Mouse (Mus musculus): Measurements from ENCODE around the gene Rtn1. TPM values are rescaled to one million over a fixed set of nuclear protein-coding genes. Genes with fewer than 3 reads are reported as not detected.

The Rtn1 gene
- polyA plus RNA-seq, 1 experiment from 2014 or later = 74.5 TPM

DNA sequence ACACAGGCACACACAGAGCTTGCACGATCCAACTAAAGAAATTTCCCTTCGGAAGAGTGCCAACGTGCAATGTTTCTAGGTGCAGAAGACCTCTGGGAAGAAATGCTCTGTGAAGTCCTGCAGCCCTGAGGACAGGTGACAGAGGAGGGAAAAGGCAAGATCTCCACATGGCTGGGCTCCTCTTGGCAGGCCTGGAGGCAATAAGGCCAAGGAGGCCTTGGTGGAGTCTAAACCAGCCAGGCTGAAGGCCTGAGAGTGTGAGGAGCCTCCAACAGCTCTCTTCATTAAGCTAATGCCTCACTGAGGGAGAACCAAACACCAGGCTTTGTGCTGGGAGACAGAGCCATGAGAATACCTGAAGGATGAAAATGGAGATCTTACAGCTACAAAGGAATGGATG lies 183.5 kb downstream of the Rtn1 start:
- no peak overlapping the region for H3K27ac ChIP-seq
- no peak overlapping the region for H3K4me2 ChIP-seq (replicated peaks)
- H3K4me1 ChIP-seq (replicated peaks) = no peaks in the 10 kb centered on the region
- H3K9ac ChIP-seq = no peak overlapping the region
- no peak for ATAC-seq
- no peaks in the 10 kb centered on the region for H3K36me3 ChIP-seq
- WGBS = 91% methylated on average over 3 of the region's 3 CpGs
- H3K27me3 ChIP-seq (replicated peaks) = no peaks in the 10 kb centered on the region
- no peaks in the 10 kb centered on the region for H3K9me3 ChIP-seq
- H3K4me3 ChIP-seq (replicated peaks) = no peak overlapping the region

DNA sequence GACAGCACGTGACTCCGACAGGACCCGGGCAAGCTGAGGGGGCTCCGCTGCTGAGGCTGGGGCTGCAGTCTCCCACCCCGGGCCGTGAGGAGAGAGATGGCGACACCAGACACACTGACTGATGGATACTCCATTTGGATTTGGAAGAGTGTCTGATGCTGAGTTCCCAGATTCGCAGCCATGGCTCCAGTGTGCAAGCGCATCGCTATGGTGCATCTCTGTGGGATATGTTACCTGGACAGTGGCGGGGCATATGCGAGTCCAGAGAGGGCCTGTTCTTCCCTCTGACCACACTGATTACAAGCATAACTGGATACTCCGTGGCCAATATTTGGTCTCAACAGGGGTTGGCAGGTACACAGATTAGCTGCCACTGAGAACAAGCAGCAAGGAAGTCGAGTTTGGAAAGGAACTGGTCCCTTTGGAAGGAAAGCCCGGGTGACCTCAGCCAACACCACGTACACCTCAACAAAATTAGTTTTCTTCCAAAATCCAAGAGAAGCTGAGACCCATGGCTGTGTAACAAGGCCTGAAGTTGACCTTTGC lies 185.2 kb downstream of the Rtn1 start:
- Histone ChIP-seq H3K36me3 (no peaks in the 10 kb centered on the region), H3K9ac (no peak overlapping the region), H3K27ac (no peak overlapping the region), H3K27me3 (replicated peaks) (no peaks in the 10 kb centered on the region), H3K9me3 (no peaks in the 10 kb centered on the region), H3K4me2 (replicated peaks) (no peak overlapping the region), H3K4me3 (replicated peaks) (no peak overlapping the region), H3K4me1 (replicated peaks) (no peaks in the 10 kb centered on the region)
- ATAC-seq = no peak
- WGBS = 91% methylated on average over 16 of the region's 16 CpGs

DNA sequence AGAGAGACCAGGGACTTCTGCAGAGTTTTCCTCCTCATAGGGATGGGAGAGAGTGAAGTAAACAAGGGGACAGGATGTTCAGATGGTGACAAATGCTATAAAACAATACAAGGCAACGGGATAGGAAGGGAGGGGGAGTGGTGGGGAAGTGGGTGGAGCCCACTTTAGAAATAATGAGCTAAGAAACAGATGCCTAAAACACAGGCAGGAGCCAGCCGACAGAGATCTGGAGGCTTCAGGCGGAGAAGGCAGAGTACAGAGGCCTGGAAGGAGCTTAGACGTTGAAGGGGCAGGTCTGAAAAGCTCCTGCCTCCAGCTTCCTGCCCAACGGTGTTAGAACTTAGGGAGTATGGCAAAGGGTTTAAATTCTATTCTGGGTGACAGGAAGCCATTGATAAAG lies 195.3 kb downstream of the Rtn1 start:
- H3K4me2 ChIP-seq (replicated peaks) = no peak overlapping the region
- no peaks in the 10 kb centered on the region for H3K9me3 ChIP-seq
- no peak for ATAC-seq
- WGBS = 39% methylated on average over 5 of the region's 5 CpGs
- no peak overlapping the region for H3K27ac ChIP-seq
- H3K4me1 ChIP-seq (replicated peaks) = no peaks in the 10 kb centered on the region
- H3K36me3 ChIP-seq = no peaks in the 10 kb centered on the region
- no peaks in the 10 kb centered on the region for H3K27me3 ChIP-seq (replicated peaks)
- no peak overlapping the region for H3K4me3 ChIP-seq (replicated peaks)
- H3K9ac ChIP-seq = no peak overlapping the region

DNA sequence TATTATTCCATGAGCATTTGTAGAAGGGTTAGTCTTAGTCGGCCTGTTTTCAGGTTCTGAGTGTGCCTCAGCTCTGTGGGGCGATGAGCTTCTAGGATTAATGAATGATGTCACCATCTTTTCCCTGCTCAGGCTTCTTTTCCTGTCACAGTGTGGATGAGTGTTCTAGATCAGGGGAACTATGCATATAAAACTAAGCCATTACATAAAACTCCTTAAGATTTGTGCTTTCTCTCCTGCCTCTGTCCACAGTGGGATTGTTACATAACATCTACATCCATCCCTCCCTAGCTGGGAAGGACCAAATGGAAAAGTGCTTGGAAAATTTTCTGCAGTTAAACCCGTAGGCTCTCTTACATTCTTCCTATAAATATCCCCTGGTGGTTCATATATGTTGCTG lies 208.0 kb downstream of the Rtn1 start:
- WGBS = 92% methylated on average over 3 of the region's 3 CpGs
- no peaks in the 10 kb centered on the region for H3K36me3 ChIP-seq
- H3K27ac ChIP-seq = no peak overlapping the region
- H3K9ac ChIP-seq = no peak overlapping the region
- no peak for ATAC-seq
- no peaks in the 10 kb centered on the region for H3K9me3 ChIP-seq
- H3K4me2 ChIP-seq (replicated peaks) = no peak overlapping the region
- H3K27me3 ChIP-seq (replicated peaks) = no peaks in the 10 kb centered on the region
- H3K4me1 ChIP-seq (replicated peaks) = no peaks in the 10 kb centered on the region
- no peak overlapping the region for H3K4me3 ChIP-seq (replicated peaks)

DNA sequence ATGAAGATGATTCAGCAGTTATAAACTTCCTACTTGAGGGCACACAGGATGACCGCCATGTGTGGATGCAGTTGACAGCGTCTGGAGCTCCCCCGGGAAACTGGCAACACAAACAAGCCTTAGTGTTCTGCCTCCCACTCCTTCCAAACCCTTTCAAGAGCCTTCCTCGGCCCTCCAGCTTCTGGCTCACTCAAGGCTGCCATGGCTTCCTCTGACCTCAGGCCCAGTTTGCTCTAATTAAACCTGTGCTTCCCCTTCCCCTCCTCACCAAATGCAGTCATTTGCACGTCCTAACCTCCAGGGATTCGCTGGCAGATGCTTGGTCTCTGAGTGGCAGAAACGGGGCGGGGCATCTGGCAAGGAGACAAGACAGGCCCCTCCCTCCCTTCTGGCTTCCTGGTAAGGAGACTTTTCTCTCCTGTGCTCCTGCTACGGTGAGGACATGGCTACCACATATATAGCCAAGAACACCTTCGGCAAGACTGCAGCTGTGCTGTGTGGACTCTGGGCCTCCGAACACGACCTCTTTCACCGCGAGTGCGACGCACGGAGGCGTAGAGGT lies 210.8 kb downstream of the Rtn1 start:
- Histone ChIP-seq H3K9me3 (no peaks in the 10 kb centered on the region), H3K4me1 (replicated peaks) (no peaks in the 10 kb centered on the region), H3K4me2 (replicated peaks) (no peak overlapping the region), H3K9ac (no peak overlapping the region), H3K27ac (no peak overlapping the region), H3K4me3 (replicated peaks) (no peak overlapping the region), H3K36me3 (no peaks in the 10 kb centered on the region), H3K27me3 (replicated peaks) (no peaks in the 10 kb centered on the region)
- ATAC-seq = no peak
- 50% methylated on average over 18 of the region's 18 CpGs for WGBS

DNA sequence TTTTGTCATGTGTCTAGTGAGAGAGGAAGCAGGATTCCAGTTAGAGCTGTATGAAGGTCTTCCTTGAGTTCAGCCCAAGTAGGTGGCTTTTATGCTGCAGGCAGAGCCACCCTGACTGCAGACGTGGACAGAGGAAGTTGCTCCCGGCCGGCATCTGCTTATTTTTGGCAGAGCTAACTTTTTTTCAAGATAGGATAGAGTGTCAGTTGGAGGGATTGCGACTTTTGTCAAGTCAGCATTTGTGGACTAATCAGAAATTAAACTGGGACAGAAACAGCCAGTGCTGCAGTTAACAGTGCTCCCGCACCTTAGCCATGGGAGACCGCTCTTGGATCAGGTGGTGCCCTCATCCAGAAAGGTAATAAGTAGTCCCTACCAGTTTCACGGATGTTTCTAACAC lies 211.4 kb downstream of the Rtn1 start:
- H3K4me3 ChIP-seq (replicated peaks) = no peak overlapping the region
- no peak overlapping the region for H3K27ac ChIP-seq
- no peak for ATAC-seq
- no peaks in the 10 kb centered on the region for H3K4me1 ChIP-seq (replicated peaks)
- H3K9ac ChIP-seq = no peak overlapping the region
- H3K9me3 ChIP-seq = no peaks in the 10 kb centered on the region
- H3K36me3 ChIP-seq = no peaks in the 10 kb centered on the region
- WGBS = 67% methylated on average over 7 of the region's 7 CpGs
- H3K4me2 ChIP-seq (replicated peaks) = no peak overlapping the region
- H3K27me3 ChIP-seq (replicated peaks) = no peaks in the 10 kb centered on the region

DNA sequence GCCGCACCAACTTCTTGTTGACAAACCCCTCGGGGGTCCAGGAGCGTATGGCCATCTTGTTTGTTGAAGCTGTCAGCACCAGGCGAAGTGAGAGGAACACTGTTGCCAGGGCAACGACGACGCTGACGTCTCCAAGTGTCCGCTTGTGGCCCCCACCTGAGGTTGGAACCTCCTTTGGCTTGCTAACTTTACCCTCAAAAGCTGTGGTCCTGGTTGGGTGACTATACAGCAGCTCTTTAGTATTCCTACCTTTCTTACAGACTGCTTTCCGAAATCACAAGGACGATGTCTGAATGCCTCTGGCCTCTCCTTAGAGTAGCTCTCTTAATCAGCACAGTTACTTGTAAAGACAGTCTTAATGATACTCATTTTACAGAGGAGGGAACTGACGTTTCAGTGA lies 223.9 kb downstream of the Rtn1 start, which contains the start of gene Ccdc175:
Gene Ccdc175 (minus strand): TSS at position 101 of the 400 bp plus-strand sequence.
- Histone ChIP-seq H3K9me3 (no peaks in the 10 kb centered on the region), H3K36me3 (no peaks in the 10 kb centered on the region), H3K27ac (no peak within 1 kb of the TSS), H3K9ac (no peak within 1 kb of the TSS), H3K27me3 (replicated peaks) (no peaks in the 10 kb centered on the region), H3K4me2 (replicated peaks) (no peak within 1 kb of the TSS), H3K4me3 (replicated peaks) (no peak within 1 kb of the TSS), H3K4me1 (replicated peaks) (no peaks in the 10 kb centered on the region)
- WGBS = 73% methylated on average over 12 of the region's 12 CpGs
- no peak for ATAC-seq

DNA sequence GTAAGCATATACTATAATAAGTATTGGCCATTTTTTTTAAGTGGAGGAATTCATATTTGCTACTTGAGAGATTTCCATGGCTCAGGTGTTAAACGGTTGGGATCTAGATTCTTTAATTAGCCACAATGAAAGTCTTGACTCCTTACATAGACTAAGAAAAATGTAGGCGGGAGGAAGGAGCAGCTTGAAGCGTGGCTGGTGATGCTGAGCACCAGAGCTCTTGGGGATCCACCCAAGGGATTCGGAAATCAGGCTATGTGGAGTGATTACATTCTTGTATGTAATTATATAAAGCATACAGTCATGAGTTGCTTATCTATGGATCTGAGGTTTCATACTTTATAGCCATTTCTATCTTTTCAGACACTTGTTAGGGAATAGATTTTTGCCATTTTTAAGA lies 229.3 kb downstream of the Rtn1 start:
- Histone ChIP-seq H3K4me1 (replicated peaks) (no peaks in the 10 kb centered on the region), H3K4me3 (replicated peaks) (no peak overlapping the region), H3K27ac (no peak overlapping the region), H3K36me3 (no peaks in the 10 kb centered on the region), H3K9ac (no peak overlapping the region), H3K27me3 (replicated peaks) (no peaks in the 10 kb centered on the region), H3K9me3 (no peaks in the 10 kb centered on the region), H3K4me2 (replicated peaks) (no peak overlapping the region)
- WGBS = 76% methylated on average over 4 of the region's 4 CpGs
- no peak for ATAC-seq

DNA sequence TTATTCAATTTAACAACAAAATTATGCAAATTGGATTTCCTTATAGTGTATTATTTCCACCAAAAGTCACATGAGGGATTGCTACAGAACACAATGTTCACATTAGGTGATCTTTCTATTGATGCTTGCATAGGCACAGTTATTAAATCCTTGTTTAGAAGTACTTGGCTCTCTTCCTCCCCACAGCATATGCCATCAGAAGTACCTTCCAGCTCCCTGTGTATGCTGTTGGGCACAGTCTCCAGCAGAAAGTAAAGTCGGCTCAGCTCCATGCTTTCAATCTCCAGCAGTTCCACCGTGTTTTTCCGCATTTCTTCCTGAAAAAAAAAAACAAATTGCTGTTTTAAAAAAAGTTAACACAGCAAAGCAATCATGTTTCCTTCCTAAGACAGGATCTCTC lies 230.5 kb downstream of the Rtn1 start:
- ATAC-seq = no peak
- no peaks in the 10 kb centered on the region for H3K27me3 ChIP-seq (replicated peaks)
- H3K36me3 ChIP-seq = no peaks in the 10 kb centered on the region
- WGBS = 83% methylated on average over 3 of the region's 3 CpGs
- no peaks in the 10 kb centered on the region for H3K9me3 ChIP-seq
- no peak overlapping the region for H3K9ac ChIP-seq
- no peak overlapping the region for H3K4me3 ChIP-seq (replicated peaks)
- H3K4me1 ChIP-seq (replicated peaks) = no peaks in the 10 kb centered on the region
- H3K4me2 ChIP-seq (replicated peaks) = no peak overlapping the region
- no peak overlapping the region for H3K27ac ChIP-seq

Other genes starting within 250 kb of the Rtn1 start
- gene Ccdc175, start 224.0 kb downstream of the Rtn1 start, polyA plus RNA-seq (2015; fragmentation: Nextera tagmentation; extraction: Ambion mirVana) = not detected in 2 replicates
- gene Lrrc9, start 32.8 kb upstream of the Rtn1 start, polyA plus RNA-seq (2015; fragmentation: Nextera tagmentation; extraction: Ambion mirVana) = 0.21 and 0.33 TPM in 2 replicates
- gene Pcnx4, start 127.3 kb upstream of the Rtn1 start, polyA plus RNA-seq (2015; fragmentation: Nextera tagmentation; extraction: Ambion mirVana) = 7.7 TPM in 2 replicates
- 0.14 TPM in 1 of 2 replicates, not detected in the other for gene Gm4756, start 240.6 kb upstream of the Rtn1 start, polyA plus RNA-seq (2015; fragmentation: Nextera tagmentation; extraction: Ambion mirVana)